Mouse (Mus musculus): ENCODE data around the gene Dao. TPM values are rescaled to one million over a fixed set of nuclear protein-coding genes. Genes with fewer than 3 reads are reported as not detected.

Gene Dao
- polyA plus RNA-seq, 1 experiment from 2014 or later = not detected

DNA sequence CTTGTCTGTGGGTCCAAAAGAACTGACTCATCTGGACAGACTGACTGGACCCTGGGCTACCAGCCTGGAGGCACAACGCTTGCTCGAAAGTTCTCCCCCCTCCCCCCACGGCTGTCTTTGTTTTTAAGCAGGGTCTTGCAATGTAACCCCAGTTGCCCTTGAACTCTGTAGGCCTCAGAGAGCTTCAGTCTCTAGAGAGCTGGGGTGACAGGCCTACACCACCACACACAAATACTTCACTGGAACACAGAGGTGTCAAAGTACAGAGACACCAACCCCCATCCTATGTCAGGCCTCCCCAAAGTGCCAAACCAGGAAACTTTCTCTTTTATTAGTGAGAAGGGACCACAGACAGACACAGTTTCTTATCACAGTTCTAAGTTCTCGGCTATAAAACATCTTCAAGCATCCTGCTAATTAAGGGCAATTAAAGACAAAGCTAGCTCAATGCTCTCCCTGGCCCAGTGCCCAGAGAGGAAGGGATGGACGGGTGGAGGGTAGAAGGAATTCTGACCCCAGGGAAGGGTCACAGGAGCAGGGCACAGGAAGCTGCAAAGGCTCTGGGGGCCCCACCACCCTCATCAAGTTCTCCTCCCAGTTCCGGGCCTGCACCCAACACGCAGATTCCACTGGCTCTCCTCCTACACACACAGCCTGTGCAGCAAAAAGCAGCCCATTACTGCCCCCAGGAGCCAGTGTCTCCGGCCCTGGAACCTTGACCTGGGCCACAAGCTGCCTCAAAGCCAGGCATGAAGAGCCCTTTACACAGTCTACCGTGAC lies 17.1 kb upstream of the Dao start:
- WGBS = 52% methylated on average over 9 of the region's 9 CpGs
- H3K9me3 ChIP-seq = no peaks in the 10 kb centered on the region
- peaks cover 64% of the 10 kb centered on the region for H3K36me3 ChIP-seq (replicated peaks)

DNA sequence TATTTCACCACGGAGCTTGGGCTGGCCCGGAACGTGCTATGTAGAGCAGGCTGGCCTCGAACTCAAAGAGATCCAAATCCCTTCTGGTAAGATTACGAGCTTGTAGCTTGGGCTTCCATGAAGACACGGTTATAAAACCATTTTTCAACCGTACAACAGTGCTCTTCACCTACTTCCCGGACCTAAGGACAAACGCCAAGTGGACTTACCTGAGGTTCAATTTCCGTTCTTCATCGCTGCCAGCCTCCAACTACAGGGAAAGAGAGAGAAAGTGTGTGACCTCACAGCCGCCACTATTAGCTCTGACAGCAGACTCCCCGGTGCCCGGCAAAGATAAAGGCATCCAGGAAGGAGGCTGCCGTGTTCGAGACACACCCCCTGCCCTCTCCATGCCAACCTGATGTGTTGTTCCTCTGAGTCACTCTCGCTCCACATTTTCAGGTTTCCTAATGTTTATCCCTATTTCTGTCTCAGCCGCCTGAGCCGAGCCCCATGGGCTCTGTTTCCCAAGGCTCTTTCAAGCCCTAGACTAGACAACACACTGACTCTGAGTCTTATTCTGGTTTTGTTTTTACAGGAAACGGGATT lies 14.0 kb upstream of the Dao start:
- Histone ChIP-seq H3K27me3 (ENCODE audit: poor library complexity, severe bottlenecking) (no peaks in the 10 kb centered on the region), H3K27ac (no peak overlapping the region), H3K4me3 (no peak overlapping the region), H3K4me1 (peaks cover 58% of the 10 kb centered on the region), H3K9me3 (no peaks in the 10 kb centered on the region), H3K36me3 (replicated peaks) (peaks cover 38% of the 10 kb centered on the region)
- 90% methylated on average over 20 of the region's 20 CpGs for WGBS
- no peak for DNase-seq (ENCODE audit: extremely low spot score, low spot score)

More for the DNA sequence above, 17.1 kb upstream of the Dao start:
- DNase-seq (ENCODE audit: extremely low spot score, low spot score) = no peak
- no peak overlapping the region for H3K4me3 ChIP-seq
- peak overlapping the region; percentile 53 for H3K27ac ChIP-seq
- peaks cover 46% of the 10 kb centered on the region for H3K4me1 ChIP-seq
- H3K27me3 ChIP-seq (ENCODE audit: poor library complexity, severe bottlenecking) = no peaks in the 10 kb centered on the region

DNA sequence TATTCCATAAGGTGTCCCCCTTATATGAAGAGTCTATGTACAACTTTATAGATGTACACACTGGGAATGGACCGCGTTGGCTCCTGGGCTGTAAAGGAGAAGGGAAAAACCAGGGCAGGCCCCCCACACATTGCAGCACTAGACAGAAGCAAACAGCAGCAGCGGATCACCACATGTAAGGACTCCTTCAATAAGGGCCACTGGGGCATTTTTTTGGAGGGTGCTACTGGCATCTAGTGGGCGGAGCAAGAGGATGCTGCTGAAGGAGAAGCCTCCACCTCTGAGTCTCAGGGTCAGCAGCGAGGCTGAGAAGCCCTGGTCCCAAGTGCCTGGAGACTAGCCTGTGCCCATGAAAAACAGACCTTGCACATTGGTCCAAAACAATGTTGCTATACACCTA lies 12.9 kb upstream of the Dao start:
- Histone ChIP-seq H3K27me3 (ENCODE audit: poor library complexity, severe bottlenecking) (no peaks in the 10 kb centered on the region), H3K4me1 (peaks cover 60% of the 10 kb centered on the region), H3K36me3 (replicated peaks) (peaks cover 36% of the 10 kb centered on the region), H3K9me3 (no peaks in the 10 kb centered on the region), H3K27ac (no peak overlapping the region), H3K4me3 (no peak overlapping the region)
- WGBS = 90% methylated on average over 5 of the region's 5 CpGs
- no peak for DNase-seq (ENCODE audit: extremely low spot score, low spot score)

DNA sequence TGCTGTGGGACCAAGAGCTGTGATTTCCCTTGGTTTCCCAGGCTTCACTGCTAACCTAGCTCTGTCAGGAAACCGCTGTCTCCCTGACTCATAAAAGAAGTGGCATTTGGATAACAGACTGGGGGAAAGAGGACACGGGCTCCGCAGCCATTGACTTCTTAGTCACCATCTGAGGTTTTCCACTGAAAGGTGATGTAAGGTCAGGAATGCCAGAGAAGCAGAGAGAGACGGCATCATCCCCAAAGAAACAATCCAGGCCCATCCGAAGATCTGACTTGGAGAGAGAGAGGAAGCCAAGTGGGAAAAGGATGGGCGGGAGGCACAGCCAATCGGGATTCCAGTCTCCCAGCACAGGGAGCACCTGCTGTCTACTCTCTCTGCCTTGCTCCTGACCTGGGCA lies 12.4 kb upstream of the Dao start:
- no peak overlapping the region for H3K27ac ChIP-seq
- 80% methylated on average over 7 of the region's 7 CpGs for WGBS
- H3K27me3 ChIP-seq (ENCODE audit: poor library complexity, severe bottlenecking) = no peaks in the 10 kb centered on the region
- peaks cover 30% of the 10 kb centered on the region for H3K36me3 ChIP-seq (replicated peaks)
- peaks cover 56% of the 10 kb centered on the region for H3K4me1 ChIP-seq
- no peaks in the 10 kb centered on the region for H3K9me3 ChIP-seq
- DNase-seq (ENCODE audit: extremely low spot score, low spot score) = no peak
- H3K4me3 ChIP-seq = no peak overlapping the region

DNA sequence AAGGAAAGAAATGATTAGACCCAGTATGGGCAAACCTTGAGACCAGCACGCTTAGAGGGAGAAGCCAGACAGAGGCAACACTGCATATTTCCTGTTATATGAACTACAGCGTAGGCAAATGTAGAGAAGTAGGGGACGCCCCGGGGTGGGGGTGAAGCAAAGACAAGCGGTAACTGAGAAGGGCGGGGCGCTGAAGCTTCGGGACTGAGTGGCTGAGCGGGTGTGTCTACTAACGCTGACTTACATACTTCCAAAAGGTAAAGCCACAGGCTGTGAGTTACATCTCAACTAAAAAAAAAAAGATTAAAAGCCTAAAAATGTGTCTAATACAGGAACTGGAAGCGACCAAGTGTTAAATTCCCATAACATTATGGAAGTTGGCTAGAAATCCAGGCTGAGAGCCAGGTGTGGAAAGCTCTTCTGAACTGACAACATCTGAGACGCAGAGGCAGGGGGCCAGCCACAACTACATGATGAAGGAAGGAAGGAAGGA lies 11.1 kb upstream of the Dao start:
- Histone ChIP-seq H3K27me3 (ENCODE audit: poor library complexity, severe bottlenecking) (no peaks in the 10 kb centered on the region), H3K27ac (peak overlapping the region; percentile 99), H3K4me3 (peak overlapping the region; percentile 84), H3K9me3 (no peaks in the 10 kb centered on the region), H3K4me1 (peaks cover 52% of the 10 kb centered on the region), H3K36me3 (replicated peaks) (peaks cover 20% of the 10 kb centered on the region)
- 45% methylated on average over 12 of the region's 12 CpGs for WGBS
- DNase-seq (ENCODE audit: extremely low spot score, low spot score) = no peak

DNA sequence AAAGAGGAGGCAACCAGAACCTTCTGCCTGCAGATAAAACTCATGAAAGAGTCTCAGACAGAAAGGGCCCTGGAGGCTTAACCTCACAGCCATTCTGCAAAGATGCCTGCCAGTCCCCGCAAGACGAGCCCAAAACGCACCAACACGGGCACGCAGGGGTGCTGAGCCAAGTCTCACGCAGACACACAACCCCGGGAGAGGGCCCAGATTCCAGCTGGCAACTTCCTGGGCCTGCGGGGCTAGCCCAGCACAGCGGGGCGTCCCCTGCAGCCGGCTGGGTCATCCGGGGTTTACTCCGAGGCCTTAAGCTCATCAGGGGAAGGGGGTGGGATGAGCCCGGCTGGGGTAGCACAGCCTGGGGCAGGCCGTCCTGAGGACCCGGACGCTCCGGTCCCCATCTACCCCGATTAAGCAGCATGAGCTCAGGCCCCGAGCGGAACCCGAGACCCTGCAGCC lies 10.4 kb upstream of the Dao start:
- DNase-seq (ENCODE audit: extremely low spot score, low spot score) = no peak
- Histone ChIP-seq H3K27ac (peak overlapping the region; percentile 99), H3K27me3 (ENCODE audit: poor library complexity, severe bottlenecking) (no peaks in the 10 kb centered on the region), H3K9me3 (no peaks in the 10 kb centered on the region), H3K4me1 (peaks cover 52% of the 10 kb centered on the region), H3K36me3 (replicated peaks) (peaks cover 15% of the 10 kb centered on the region), H3K4me3 (peak overlapping the region; percentile 84)
- WGBS = 0% methylated on average over 22 of the region's 22 CpGs

DNA sequence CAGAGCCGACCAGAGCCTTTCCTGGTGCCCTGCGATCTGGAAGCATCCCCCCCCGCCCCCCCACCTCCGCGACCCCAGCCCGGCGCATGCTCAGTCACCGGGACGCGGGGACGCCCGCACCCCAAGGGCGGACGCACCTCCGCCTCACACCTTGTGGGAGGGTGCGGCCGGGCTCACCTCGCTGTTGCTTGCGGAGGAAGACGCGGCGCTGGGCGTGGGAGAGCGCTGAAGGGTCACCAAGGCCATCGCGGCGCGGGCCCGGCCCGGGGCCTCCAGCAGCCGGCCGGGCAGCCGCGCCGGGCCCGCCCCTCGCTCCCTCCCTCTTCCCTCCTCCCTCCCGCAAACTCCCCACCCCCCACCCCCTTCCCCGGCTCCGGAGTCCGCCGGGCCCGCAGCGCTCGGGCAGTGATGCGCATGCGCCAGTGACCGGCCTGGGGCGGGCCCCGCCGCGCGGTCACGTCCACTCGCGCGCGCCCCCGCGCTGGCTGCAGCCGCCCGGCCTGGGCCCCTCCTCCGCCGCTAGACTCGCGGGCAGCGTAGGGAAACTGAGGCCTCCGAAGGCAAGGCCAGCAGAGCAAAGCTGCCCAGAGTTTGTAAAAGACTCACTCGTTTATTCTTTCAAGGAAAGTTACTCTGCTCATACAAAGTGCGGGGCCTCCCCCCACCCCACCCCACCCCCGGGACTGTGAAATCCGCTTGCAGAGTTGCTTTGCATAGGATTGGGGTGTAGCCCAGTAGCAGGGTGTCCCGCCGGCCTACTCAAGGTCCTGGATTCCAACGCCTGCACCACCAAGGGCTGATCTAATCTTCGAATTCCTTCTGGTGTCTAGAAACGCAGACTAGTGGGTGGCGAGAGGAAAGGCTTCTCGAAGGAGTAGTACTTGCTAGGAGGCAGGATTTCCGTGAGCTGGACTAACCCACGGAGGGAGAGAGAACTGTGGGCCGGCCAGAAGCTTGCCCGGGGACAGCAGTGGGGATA lies 9.7 kb upstream of the Dao start, which contains the start of gene Ssh1:
TSS of gene Ssh1 (minus strand) at position 408 of the 979 bp plus-strand sequence.
- Histone ChIP-seq H3K27me3 (ENCODE audit: poor library complexity, severe bottlenecking) (no peaks in the 10 kb centered on the region), H3K9me3 (no peaks in the 10 kb centered on the region), H3K27ac (peak within 1 kb of the TSS; percentile 99), H3K4me3 (peak within 1 kb of the TSS; percentile 84), H3K36me3 (replicated peaks) (peaks cover 12% of the 10 kb centered on the region), H3K4me1 (peaks cover 52% of the 10 kb centered on the region)
- peak; percentile 87 for DNase-seq (ENCODE audit: extremely low spot score, low spot score)
- WGBS = 1% methylated on average over 78 of the region's 83 CpGs

DNA sequence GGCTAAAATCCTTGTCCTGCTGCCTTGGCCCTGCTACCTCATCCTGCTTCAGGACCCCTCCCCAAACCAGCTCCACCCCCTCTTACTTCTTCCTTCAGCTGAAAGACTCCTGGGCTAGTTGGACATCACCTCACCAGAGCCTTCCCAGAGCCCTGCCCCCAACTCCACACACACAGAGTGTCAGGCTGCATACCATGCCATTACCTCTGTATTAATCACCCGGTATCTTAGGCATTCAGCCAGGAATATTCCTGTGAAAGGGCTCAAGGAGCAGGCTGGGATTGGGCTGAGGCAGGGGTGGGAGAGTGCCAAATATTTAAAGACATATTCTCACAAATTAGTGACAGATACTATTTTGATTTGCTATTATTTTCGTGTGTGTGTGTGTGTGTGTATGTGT lies 7.0 kb upstream of the Dao start:
- H3K4me1 ChIP-seq = peaks cover 35% of the 10 kb centered on the region
- no peak for DNase-seq (ENCODE audit: extremely low spot score, low spot score)
- WGBS = 72% methylated on average over 2 of the region's 2 CpGs
- no peaks in the 10 kb centered on the region for H3K36me3 ChIP-seq (replicated peaks)
- 0 out of 2 replicates have a peak overlapping the region, but pooled peaks have one; percentile 8 for H3K27ac ChIP-seq
- no peak overlapping the region for H3K4me3 ChIP-seq
- H3K27me3 ChIP-seq (ENCODE audit: poor library complexity, severe bottlenecking) = no peaks in the 10 kb centered on the region
- no peaks in the 10 kb centered on the region for H3K9me3 ChIP-seq

DNA sequence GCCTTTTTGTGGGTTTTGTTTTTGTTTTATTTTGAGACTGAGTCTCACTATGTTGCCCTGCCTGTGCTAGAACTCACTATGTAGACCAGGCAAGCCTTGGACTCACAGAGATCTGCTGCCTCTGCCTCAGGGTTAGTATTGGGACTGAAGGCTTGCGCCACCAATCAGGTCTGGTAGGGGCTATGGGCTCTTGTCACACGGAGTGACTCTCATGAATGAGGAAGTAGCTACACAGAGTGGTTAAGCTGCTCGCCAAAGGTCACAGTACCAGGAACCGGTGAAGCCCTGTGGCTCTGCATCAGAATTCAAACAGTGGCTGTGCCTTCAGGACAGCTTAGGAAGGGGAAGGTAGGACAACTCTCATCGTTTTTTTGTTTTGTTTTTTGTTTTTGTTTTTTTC lies 4.1 kb upstream of the Dao start:
- WGBS = 72% methylated on average over 5 of the region's 5 CpGs
- no peaks in the 10 kb centered on the region for H3K27me3 ChIP-seq (ENCODE audit: poor library complexity, severe bottlenecking)
- no peak for DNase-seq (ENCODE audit: extremely low spot score, low spot score)
- no peak overlapping the region for H3K27ac ChIP-seq
- no peak overlapping the region for H3K4me3 ChIP-seq
- no peaks in the 10 kb centered on the region for H3K36me3 ChIP-seq (replicated peaks)
- H3K4me1 ChIP-seq = peaks cover 15% of the 10 kb centered on the region
- no peaks in the 10 kb centered on the region for H3K9me3 ChIP-seq

DNA sequence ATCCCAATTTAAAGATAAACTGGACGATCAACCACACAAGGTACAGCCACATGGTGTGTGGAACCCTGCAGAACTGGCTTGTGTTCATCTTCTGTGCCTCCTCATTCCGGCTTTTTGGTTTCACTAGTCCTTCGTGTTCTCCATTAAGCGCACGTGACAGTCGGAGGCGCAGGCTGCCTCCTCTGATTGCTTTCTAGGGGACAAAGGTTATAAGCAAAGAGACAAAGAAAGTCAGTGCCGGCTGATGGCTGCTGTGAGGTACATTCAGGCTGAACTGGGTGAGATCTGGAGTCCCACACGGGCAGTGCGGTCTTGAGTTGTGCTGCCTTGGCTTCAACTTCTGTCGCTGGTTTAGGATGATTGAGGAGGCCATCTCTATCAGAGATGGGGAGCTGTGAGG lies 1.1 kb downstream of the Dao start:
- no peak for DNase-seq (ENCODE audit: extremely low spot score, low spot score)
- 83% methylated on average over 11 of the region's 11 CpGs for WGBS
- Histone ChIP-seq H3K9me3 (no peaks in the 10 kb centered on the region), H3K4me1 (peaks cover 4% of the 10 kb centered on the region; the same call in 1 of the 2 replicates), H3K4me3 (no peak overlapping the region), H3K36me3 (replicated peaks) (no peaks in the 10 kb centered on the region), H3K27me3 (ENCODE audit: poor library complexity, severe bottlenecking) (no peaks in the 10 kb centered on the region), H3K27ac (no peak overlapping the region)

DNA sequence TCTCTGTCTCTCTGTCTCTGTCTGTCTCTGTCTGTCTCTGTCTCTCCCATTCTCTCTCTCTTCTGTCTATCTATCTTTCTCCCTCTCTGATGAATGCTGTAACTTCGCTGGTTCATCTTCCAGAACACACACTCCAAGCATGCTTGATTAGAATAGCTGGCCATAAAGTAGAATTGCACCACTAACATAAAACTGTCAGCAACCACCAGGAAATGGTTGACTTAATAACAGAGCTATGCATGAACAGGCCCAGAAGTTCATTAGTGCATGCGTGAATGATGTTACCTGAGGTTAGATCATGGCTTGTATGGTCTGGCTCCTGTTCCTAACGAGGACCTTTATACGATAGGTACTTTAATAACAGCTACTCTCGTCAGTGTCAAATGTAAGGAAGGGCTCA lies 1.6 kb downstream of the Dao start:
- Histone ChIP-seq H3K36me3 (replicated peaks) (no peaks in the 10 kb centered on the region), H3K4me1 (peaks cover 4% of the 10 kb centered on the region; the same call in 1 of the 2 replicates), H3K4me3 (no peak overlapping the region), H3K27ac (no peak overlapping the region), H3K27me3 (ENCODE audit: poor library complexity, severe bottlenecking) (no peaks in the 10 kb centered on the region), H3K9me3 (no peaks in the 10 kb centered on the region)
- WGBS = 89% methylated on average over 5 of the region's 5 CpGs
- no peak for DNase-seq (ENCODE audit: extremely low spot score, low spot score)

DNA sequence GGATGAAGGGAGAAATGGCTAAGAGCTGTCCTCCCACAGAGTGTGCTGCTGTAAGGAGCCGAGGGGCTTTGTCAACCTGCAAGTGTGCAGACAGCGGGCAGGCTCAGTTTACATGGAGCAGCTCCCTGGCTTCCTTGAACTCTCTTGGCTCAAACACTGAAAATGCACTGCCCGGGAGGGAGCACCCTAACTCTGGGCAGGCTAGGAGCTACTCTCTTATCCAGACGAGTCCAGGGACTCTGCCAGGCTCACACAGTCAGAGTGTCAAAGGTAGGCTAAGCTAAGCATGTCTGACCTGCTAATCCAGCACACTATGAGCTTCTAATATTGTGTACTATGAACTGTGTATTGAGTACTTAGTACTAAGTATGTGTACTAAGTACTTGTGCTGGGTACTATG lies 3.5 kb downstream of the Dao start:
- WGBS = 82% methylated on average over 4 of the region's 4 CpGs
- no peak for DNase-seq (ENCODE audit: extremely low spot score, low spot score)
- Histone ChIP-seq H3K4me3 (no peak overlapping the region), H3K36me3 (replicated peaks) (no peaks in the 10 kb centered on the region), H3K4me1 (peaks cover 4% of the 10 kb centered on the region; the same call in 1 of the 2 replicates), H3K9me3 (no peaks in the 10 kb centered on the region), H3K27me3 (ENCODE audit: poor library complexity, severe bottlenecking) (no peaks in the 10 kb centered on the region), H3K27ac (0 out of 2 replicates have a peak overlapping the region, but pooled peaks have one; percentile 20)

All from forebrain, embryonic 10.5 days (tissue).